Mouse (Mus musculus): ENCODE data around the gene Peli1. TPM values are rescaled to one million over a fixed set of nuclear protein-coding genes. Genes with fewer than 3 reads are reported as not detected.
"Not testable (repeated sequence)": the region's sequence is repeated elsewhere in the genome, so short reads cannot be mapped to it uniquely, and the experiment has no call there.

Gene Peli1
- polyA plus RNA-seq, 1 experiment from 2014 or later = 11.7 TPM

DNA sequence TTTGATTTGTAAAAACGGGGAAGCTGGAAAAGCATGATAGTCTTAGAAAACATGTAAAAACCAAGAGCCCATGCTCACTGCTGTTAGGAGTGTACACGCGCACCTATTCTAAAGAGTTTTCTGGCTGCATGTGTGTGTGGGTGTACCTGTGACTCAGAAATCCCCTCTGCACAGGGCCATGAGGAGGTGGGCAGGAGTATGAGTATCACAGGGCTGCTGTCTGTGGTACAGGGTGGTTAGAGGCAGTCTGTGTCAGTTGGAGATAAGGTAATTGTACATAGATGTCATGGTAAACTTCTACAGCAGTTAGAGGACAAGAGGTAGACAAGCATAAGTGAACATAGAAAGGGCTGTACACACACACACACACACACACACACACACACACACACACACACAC is 81.2 kb downstream of the Peli1 start:
- 57% methylated on average over 3 of the region's 3 CpGs for WGBS (ENCODE audit: insufficient replicate concordance)
- H3K27ac ChIP-seq (replicated peaks) = no peak overlapping the region
- H3K4me3 ChIP-seq (replicated peaks) = no peak overlapping the region
- H3K4me2 ChIP-seq = no peak overlapping the region
- H3K36me3 ChIP-seq (replicated peaks) = no peaks in the 10 kb centered on the region
- no peaks in the 10 kb centered on the region for H3K27me3 ChIP-seq
- no peak overlapping the region for H3K9ac ChIP-seq
- no peak for ATAC-seq (ENCODE audit: insufficient read depth)
- H3K4me1 ChIP-seq (replicated peaks) = peaks cover 5% of the 10 kb centered on the region; the same call in 1 of the 2 replicates
- H3K9me3 ChIP-seq (replicated peaks) = no peaks in the 10 kb centered on the region

DNA sequence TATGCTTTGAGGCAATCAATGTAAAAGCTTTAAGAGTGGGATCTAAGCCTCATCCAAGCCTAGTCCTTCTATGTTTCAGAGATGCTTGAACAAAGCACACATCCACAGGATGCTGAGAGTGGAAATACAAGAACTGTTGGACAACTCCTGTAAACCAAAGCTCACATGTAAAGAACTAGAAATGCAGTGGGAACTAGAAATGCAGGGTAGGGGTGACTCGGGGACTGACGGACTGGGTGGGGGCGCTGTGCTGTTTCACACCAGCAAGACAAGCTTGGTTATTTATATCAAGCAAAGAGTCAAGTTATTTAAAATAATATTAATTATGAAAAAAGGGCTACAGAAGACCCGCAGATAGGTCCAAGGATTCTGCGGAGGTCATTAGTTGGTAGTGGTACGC is 82.8 kb downstream of the Peli1 start:
- no peak overlapping the region for H3K4me3 ChIP-seq (replicated peaks)
- H3K4me2 ChIP-seq = no peak overlapping the region
- ATAC-seq (ENCODE audit: insufficient read depth) = no peak
- no peaks in the 10 kb centered on the region for H3K27me3 ChIP-seq
- no peak overlapping the region for H3K9ac ChIP-seq
- no peaks in the 10 kb centered on the region for H3K36me3 ChIP-seq (replicated peaks)
- 72% methylated on average over 6 of the region's 6 CpGs for whole genome bisulfite sequencing (ENCODE audit: insufficient replicate concordance)
- no peaks in the 10 kb centered on the region for H3K9me3 ChIP-seq (replicated peaks)
- peaks cover 13% of the 10 kb centered on the region for H3K4me1 ChIP-seq (replicated peaks)
- H3K27ac ChIP-seq (replicated peaks) = no peak overlapping the region

DNA sequence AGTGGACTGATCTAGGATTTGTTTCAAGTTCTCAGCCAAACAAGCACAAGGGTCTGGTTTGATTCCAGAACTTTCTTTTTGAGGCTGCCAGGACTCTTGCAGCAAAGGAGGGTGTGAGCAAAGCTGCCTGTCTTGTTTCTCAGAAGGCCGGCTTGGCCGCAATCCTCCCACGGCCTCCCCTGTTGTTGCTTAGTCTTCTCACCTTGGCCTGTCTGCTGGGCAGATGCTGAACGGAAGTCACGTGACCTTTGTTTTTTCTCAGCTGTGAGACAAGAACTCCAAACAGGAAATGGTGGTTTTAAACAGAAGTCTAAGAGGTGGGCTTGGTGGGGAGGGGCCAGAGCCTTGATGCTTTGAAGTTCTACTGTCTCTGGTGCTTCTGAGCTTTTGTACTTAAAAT is 83.3 kb downstream of the Peli1 start:
- H3K4me1 ChIP-seq (replicated peaks) = peaks cover 17% of the 10 kb centered on the region
- H3K36me3 ChIP-seq (replicated peaks) = no peaks in the 10 kb centered on the region
- H3K9ac ChIP-seq = no peak overlapping the region
- no peak; the same call in 1 of the 2 replicates for ATAC-seq (ENCODE audit: insufficient read depth)
- H3K27me3 ChIP-seq = no peaks in the 10 kb centered on the region
- WGBS (ENCODE audit: insufficient replicate concordance) = 18% methylated on average over 5 of the region's 5 CpGs
- no peak overlapping the region for H3K27ac ChIP-seq (replicated peaks)
- no peak overlapping the region; the same call in 1 of the 2 replicates for H3K4me2 ChIP-seq
- no peaks in the 10 kb centered on the region for H3K9me3 ChIP-seq (replicated peaks)
- no peak overlapping the region for H3K4me3 ChIP-seq (replicated peaks)

DNA sequence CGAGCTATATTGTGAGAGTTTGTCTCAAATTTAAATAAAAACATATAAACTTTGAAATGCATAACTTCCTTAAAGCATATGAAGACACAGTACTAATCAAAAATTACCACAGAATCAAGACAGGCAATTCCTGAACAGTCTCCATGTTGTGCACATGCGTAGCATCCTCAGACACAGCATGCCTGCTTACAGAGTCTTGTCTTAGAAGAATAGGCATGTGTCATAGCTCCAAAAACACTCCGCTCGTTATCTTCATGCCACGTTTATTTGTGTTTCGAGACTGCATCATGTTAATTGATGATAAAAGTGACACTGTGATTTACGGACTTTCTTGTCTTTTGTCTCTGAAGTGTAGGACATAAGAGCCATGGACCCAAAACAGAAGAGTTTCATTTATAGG is 84.0 kb downstream of the Peli1 start:
- no peak overlapping the region for H3K9ac ChIP-seq
- ATAC-seq (ENCODE audit: insufficient read depth) = no peak
- H3K27me3 ChIP-seq = no peaks in the 10 kb centered on the region
- no peak overlapping the region for H3K4me2 ChIP-seq
- no peak overlapping the region for H3K27ac ChIP-seq (replicated peaks)
- H3K4me3 ChIP-seq (replicated peaks) = no peak overlapping the region
- no peaks in the 10 kb centered on the region for H3K36me3 ChIP-seq (replicated peaks)
- 41% methylated on average over 7 of the region's 7 CpGs for WGBS (ENCODE audit: insufficient replicate concordance)
- H3K4me1 ChIP-seq (replicated peaks) = peaks cover 17% of the 10 kb centered on the region
- no peaks in the 10 kb centered on the region for H3K9me3 ChIP-seq (replicated peaks)

DNA sequence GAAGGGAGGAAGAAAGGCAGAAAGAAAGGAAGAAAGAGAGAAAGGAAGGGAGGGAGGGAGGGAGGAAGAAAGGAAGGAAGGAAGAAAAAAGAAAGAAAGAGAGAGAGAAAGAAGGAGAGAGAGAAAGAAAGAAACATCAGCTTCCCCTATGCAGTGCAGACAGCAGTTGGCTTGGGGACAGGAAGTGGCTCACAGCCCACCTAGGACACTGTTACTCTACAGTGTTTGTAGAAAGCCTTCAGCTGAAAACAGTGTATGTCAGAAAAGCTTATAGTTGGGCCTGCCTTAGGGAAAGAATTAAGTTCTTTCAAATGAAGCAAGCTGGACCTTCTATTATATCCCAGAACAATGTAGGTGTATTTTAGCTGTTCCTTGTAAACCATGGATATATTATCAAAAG is 85.4 kb downstream of the Peli1 start:
- Histone ChIP-seq H3K4me1 (replicated peaks) (peaks cover 17% of the 10 kb centered on the region), H3K27me3 (no peaks in the 10 kb centered on the region), H3K27ac (replicated peaks) (no peak overlapping the region), H3K36me3 (replicated peaks) (no peaks in the 10 kb centered on the region), H3K9ac (no peak overlapping the region), H3K9me3 (replicated peaks) (no peaks in the 10 kb centered on the region), H3K4me3 (replicated peaks) (no peak overlapping the region), H3K4me2 (no peak overlapping the region)
- no peak for ATAC-seq (ENCODE audit: insufficient read depth)

DNA sequence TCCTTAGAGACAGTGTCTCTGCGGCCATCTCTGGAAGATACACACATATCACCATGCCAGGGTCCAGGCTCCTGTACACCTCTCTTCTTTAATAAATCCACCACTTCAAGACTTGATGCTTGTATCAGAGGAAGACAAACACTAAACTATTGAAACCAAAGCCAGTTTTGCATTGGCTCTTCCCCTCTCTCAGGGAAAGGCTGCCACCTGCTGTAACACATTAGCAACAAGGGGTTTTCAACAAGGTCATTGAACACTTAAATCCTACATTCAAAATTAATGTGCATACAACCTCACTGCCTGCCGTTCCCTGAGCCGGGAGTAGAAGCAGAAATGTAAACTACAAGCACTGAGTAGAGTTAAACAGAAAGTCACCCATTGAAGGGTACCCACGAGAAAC is 87.3 kb downstream of the Peli1 start:
- no peak for ATAC-seq (ENCODE audit: insufficient read depth)
- no peak overlapping the region for H3K9ac ChIP-seq
- H3K9me3 ChIP-seq (replicated peaks) = no peaks in the 10 kb centered on the region
- no peak overlapping the region for H3K4me3 ChIP-seq (replicated peaks)
- no peak overlapping the region for H3K27ac ChIP-seq (replicated peaks)
- no peaks in the 10 kb centered on the region for H3K27me3 ChIP-seq
- WGBS (ENCODE audit: insufficient replicate concordance) = 28% methylated on average over 4 of the region's 4 CpGs
- no peaks in the 10 kb centered on the region for H3K36me3 ChIP-seq (replicated peaks)
- no peak overlapping the region for H3K4me2 ChIP-seq
- peaks cover 20% of the 10 kb centered on the region for H3K4me1 ChIP-seq (replicated peaks)

DNA sequence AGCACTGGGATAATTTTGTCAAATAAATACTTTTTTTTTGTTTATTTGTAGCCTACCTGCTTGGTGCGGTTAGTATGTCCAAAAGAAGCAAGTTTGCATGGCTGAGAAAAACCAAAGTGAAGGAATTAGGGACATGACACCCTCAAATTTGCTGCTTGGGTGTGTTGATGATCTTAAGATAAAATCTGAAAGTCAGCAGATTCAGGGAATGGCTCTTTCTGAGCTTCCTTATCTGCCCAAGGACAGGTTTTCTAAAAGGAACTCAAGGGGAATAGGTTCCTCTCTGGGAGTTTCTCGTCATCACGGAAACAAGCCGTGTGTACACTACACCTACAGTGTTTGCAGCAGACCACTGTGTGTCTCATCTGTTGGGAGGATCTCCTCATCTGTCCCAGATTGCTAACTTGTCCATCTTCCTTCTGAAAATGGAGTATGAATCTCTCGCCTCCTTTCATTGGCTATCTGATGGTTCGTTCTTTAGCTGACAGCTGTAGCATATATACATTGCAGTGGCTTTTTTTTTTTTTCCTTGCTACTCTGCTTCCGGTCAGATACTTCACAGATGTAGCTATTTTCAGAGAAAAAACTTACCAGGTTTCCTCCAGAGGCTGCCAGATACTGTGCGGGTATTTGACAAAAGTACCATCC is 88.0 kb downstream of the Peli1 start:
- H3K9ac ChIP-seq = no peak overlapping the region
- H3K27ac ChIP-seq (replicated peaks) = no peak overlapping the region
- ATAC-seq (ENCODE audit: insufficient read depth) = no peak
- H3K4me2 ChIP-seq = no peak overlapping the region
- peaks cover 20% of the 10 kb centered on the region for H3K4me1 ChIP-seq (replicated peaks)
- H3K4me3 ChIP-seq (replicated peaks) = no peak overlapping the region
- H3K9me3 ChIP-seq (replicated peaks) = no peaks in the 10 kb centered on the region
- H3K36me3 ChIP-seq (replicated peaks) = no peaks in the 10 kb centered on the region
- 22% methylated on average over 8 of the region's 8 CpGs for WGBS (ENCODE audit: insufficient replicate concordance)
- no peaks in the 10 kb centered on the region for H3K27me3 ChIP-seq

DNA sequence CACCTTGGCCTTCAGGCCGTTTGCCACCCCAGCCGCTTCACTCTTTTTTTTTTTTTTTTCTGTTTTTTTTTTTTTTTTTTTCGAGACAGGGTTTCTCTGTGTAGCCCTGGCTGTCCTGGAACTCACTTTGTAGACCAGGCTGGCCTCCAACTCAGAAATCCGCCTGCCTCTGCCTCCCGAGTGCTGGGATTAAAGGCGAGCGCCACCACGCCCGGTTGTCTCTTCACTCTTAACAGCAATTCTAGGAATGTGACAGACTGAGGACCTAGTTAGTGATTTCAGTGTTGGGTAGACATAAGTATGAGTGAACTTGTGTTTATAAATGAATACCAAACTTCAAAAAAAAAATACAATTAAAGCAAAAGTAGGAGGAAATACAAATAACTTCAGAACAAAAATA is 88.8 kb downstream of the Peli1 start:
- not testable (repeated sequence) for H3K27me3 ChIP-seq; H3K27ac ChIP-seq (replicated peaks); ATAC-seq (ENCODE audit: insufficient read depth); H3K4me3 ChIP-seq (replicated peaks); H3K4me2 ChIP-seq; H3K36me3 ChIP-seq (replicated peaks); H3K9me3 ChIP-seq (replicated peaks); H3K9ac ChIP-seq
- WGBS (ENCODE audit: insufficient replicate concordance) = 68% methylated on average over 9 of the region's 9 CpGs
- H3K4me1 ChIP-seq (replicated peaks) = peaks cover 15% of the 10 kb centered on the region

DNA sequence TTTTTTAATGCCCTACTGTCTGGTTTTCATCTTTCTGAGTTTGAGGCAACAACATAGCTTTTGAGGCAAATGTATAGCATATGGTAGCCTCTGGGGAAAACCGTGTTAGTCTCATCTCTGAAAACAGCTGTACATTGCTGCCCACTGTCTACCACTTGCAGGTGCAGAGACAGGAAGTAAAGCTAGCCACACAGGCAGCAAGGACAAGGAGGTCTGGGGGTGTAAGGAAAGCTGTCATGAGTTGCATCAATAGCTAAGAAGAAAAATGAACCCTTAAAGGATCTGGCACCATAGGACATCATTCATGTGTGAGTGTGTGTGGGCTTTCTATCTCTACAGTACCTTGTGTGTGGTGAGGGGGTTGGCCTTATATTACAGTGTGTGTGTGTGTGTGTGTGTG is 89.6 kb downstream of the Peli1 start:
- no peak overlapping the region for H3K9ac ChIP-seq
- WGBS (ENCODE audit: insufficient replicate concordance) = 18% methylated on average over 1 of the region's 1 CpGs
- no peaks in the 10 kb centered on the region for H3K9me3 ChIP-seq (replicated peaks)
- peaks cover 15% of the 10 kb centered on the region for H3K4me1 ChIP-seq (replicated peaks)
- H3K36me3 ChIP-seq (replicated peaks) = no peaks in the 10 kb centered on the region
- ATAC-seq (ENCODE audit: insufficient read depth) = no peak
- no peak overlapping the region for H3K4me3 ChIP-seq (replicated peaks)
- H3K27ac ChIP-seq (replicated peaks) = no peak overlapping the region
- H3K27me3 ChIP-seq = no peaks in the 10 kb centered on the region
- no peak overlapping the region for H3K4me2 ChIP-seq

DNA sequence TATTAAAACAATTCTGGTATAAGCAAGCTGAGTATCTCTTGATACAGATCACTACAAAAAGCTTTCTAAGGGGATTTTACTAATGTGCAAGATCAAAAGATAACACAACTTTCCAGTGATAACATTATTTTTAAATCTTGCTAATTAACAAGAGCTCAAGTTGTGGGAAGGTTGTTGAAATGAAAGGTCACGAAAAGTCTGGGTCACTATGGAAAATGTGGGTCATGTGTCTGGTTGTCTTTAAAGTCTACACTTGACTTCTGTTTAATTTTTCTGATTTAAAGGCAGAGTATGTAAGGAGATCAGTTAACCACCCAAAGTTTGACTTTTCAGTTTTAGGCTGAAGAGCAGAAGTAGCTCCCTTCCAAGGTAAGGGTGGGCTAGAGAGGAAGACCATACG is 90.5 kb downstream of the Peli1 start:
- Histone ChIP-seq H3K4me1 (replicated peaks) (peaks cover 15% of the 10 kb centered on the region), H3K4me2 (no peak overlapping the region), H3K36me3 (replicated peaks) (no peaks in the 10 kb centered on the region), H3K9ac (no peak overlapping the region), H3K4me3 (replicated peaks) (no peak overlapping the region), H3K9me3 (replicated peaks) (no peaks in the 10 kb centered on the region), H3K27me3 (no peaks in the 10 kb centered on the region), H3K27ac (replicated peaks) (no peak overlapping the region)
- no peak for ATAC-seq (ENCODE audit: insufficient read depth)
- 69% methylated on average over 2 of the region's 2 CpGs for WGBS (ENCODE audit: insufficient replicate concordance)

DNA sequence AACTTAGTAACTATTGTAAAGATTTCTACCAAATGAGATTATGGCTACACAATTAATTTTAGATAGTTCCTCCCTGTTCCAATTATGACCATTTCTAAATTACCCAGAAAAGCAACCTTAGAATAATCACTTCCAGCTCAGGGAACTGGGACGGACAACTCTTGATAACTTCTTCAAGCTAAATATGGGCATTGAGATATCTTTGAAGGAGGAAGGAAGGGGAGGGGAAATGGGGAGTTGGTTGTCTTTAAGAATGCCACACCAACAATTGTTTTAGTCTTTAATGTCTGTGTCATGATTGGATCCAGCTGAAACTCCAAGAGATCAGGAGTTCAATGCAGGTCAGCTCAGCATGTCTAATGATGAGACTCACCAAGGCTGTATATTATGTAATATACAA is 91.6 kb downstream of the Peli1 start:
- ATAC-seq (ENCODE audit: insufficient read depth) = no peak
- H3K4me2 ChIP-seq = no peak overlapping the region
- H3K9me3 ChIP-seq (replicated peaks) = no peaks in the 10 kb centered on the region
- H3K27me3 ChIP-seq = no peaks in the 10 kb centered on the region
- peaks cover 15% of the 10 kb centered on the region for H3K4me1 ChIP-seq (replicated peaks)
- H3K4me3 ChIP-seq (replicated peaks) = no peak overlapping the region
- no peak overlapping the region for H3K9ac ChIP-seq
- WGBS (ENCODE audit: insufficient replicate concordance) = 23% methylated on average over 1 of the region's 1 CpGs
- no peaks in the 10 kb centered on the region for H3K36me3 ChIP-seq (replicated peaks)
- H3K27ac ChIP-seq (replicated peaks) = no peak overlapping the region

DNA sequence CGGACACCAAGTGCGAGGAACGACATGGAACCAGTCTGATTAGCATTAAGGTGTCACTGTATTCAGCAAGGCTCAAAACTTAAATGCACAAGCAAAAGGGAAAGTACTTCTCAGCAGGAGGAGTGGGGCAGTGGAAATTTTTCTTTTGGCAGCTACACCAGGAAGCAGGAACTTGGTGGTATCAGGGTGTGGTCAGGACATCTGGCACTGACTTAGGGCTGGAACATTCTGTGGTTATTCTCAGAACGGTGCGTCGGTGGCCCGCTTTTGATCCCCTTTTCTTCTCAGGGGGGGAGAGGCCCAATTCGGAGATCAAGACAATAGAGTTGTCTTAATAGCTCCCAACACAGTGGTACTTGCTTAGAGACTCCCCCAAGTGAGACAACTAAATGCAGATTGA is 100.7 kb downstream of the Peli1 start:
- not testable (repeated sequence) for ATAC-seq (ENCODE audit: insufficient read depth); H3K9me3 ChIP-seq (replicated peaks); H3K9ac ChIP-seq; H3K4me3 ChIP-seq (replicated peaks); H3K4me1 ChIP-seq (replicated peaks); H3K4me2 ChIP-seq; H3K27me3 ChIP-seq; H3K36me3 ChIP-seq (replicated peaks); H3K27ac ChIP-seq (replicated peaks)
- 65% methylated on average over 8 of the region's 8 CpGs for WGBS (ENCODE audit: insufficient replicate concordance)
